Mouse (Mus musculus) neural tube, embryonic 14.5 days (tissue): ENCODE results near the gene Shisa8. TPM values are rescaled to one million over a fixed set of nuclear protein-coding genes. Genes with fewer than 3 reads are reported as not detected.
A peak's percentile ranks its signal among the peaks of the same experiment; 100 is the strongest.

Experiments used
- ATAC-seq: fragments of 200-750 bp; cut with Nextera tagmentation; 2 replicates; pipeline ENCODE4 v1.8.0; 2017; ENCODE audit warnings: low read depth, mild to moderate bottlenecking, moderate TSS enrichment, moderate library complexity
- H3K27ac ChIP-seq: fragments of 300-500 bp; sonication (generic); 2 replicates; pipeline ENCODE4 v1.5.1; 2014; ENCODE audit warnings: low read depth, mild to moderate bottlenecking, control low read depth, low read length, moderate library complexity, mixed read lengths
- H3K27me3 ChIP-seq: fragments of 300-500 bp; sonication (generic); 2 replicates; pipeline ENCODE4 v1.6.1; 2014; ENCODE audit warnings: low read length; ENCODE audit not compliant: control insufficient read depth, insufficient read depth
- H3K36me3 ChIP-seq: fragments of 300-500 bp; sonication (generic); 2 replicates; pipeline ENCODE4 v1.6.1; 2014; ENCODE audit warnings: low read length, mixed read lengths; ENCODE audit not compliant: control insufficient read depth, insufficient read depth
- H3K4me1 ChIP-seq: fragments of 300-500 bp; sonication (generic); 2 replicates; pipeline ENCODE4 v1.6.1; 2014; ENCODE audit warnings: low read length; ENCODE audit not compliant: control insufficient read depth, insufficient read depth
- H3K4me2 ChIP-seq: fragments of 300-500 bp; sonication (generic); 2 replicates; pipeline ENCODE4 v1.6.1; 2014; ENCODE audit warnings: mild to moderate bottlenecking, low read depth, low read length, control low read depth
- H3K4me3 ChIP-seq: fragments of 300-500 bp; sonication (generic); 2 replicates; pipeline ENCODE4 v1.5.1; 2014; ENCODE audit warnings: low read depth, low read length, control low read depth, mixed read lengths
- H3K9ac ChIP-seq: fragments of 300-500 bp; sonication (generic); replicated peaks from 2 replicates; pipeline ENCODE4 v1.6.1; 2014; ENCODE audit warnings: low read depth, mild to moderate bottlenecking, control low read depth, low read length, mixed read lengths
- H3K9me3 ChIP-seq: fragments of 300-500 bp; sonication (generic); 2 replicates; pipeline ENCODE4 v1.6.1; 2016; ENCODE audit warnings: low read length; ENCODE audit not compliant: control insufficient read depth
- WGBS: fragments of 180-500 bp; shearing (Covaris S2); extraction: QIAGEN DNeasy Blood & Tissue Kit; methylation state at CpG from one replicate; pipeline ENCODE4 v1.1.7; 2014; 5-methylcytosine and 5-hydroxymethylcytosine counted together
- microRNA counts: library from miRNA; unstranded; fragments of <30 nt; microRNA quantifications from one replicate; lab custom pipeline; 2016
- microRNA-seq: library from miRNA; unstranded; fragments of <30 nt; microRNA quantifications from one replicate; pipeline ENCODE4, GENCODE M21; 2016
- polyA plus RNA-seq: library from polyadenylated mRNA; unstranded; fragments of >200 nt; fragmentation: Nextera tagmentation; extraction: Ambion mirVana; gene quantifications from 2 replicates; pipeline ENCODE4 v1.2.1, GENCODE M21; 2014

Shisa8 gene
- polyA plus RNA-seq, 1 experiment from 2014 or later, result 6.9 TPM

GRCm38 (mm10) chr15:82156902-82157301 is 55.7 kb downstream of the Shisa8 start:
- H3K36me3 ChIP-seq, result no peaks in the 10 kb centered on the region
- no peak overlapping the region for H3K27ac ChIP-seq
- H3K4me1 ChIP-seq, result peaks cover 9% of the 10 kb centered on the region; the same call in 1 of the 2 replicates
- no peak overlapping the region for H3K4me2 ChIP-seq
- no peak for ATAC-seq
- H3K27me3 ChIP-seq, result no peaks in the 10 kb centered on the region
- WGBS, result 56% methylated on average over 10 of the region's 10 CpGs
- no peaks in the 10 kb centered on the region for H3K9me3 ChIP-seq
- no peak overlapping the region for H3K9ac ChIP-seq
- no peak overlapping the region for H3K4me3 ChIP-seq

- 0 out of 2 replicates have a peak, but pooled peaks cover 2% of the 10 kb centered on the region for H3K36me3 ChIP-seq
- 93% methylated on average over 6 of the region's 6 CpGs for WGBS
- H3K4me2 ChIP-seq, result no peak overlapping the region
- peaks cover 10% of the 10 kb centered on the region; the same call in 1 of the 2 replicates for H3K4me1 ChIP-seq
- H3K9ac ChIP-seq, result no peak overlapping the region
- ATAC-seq, result no peak
- H3K4me3 ChIP-seq, result no peak overlapping the region
- no peaks in the 10 kb centered on the region for H3K27me3 ChIP-seq
- no peak overlapping the region for H3K27ac ChIP-seq
- no peaks in the 10 kb centered on the region for H3K9me3 ChIP-seq
Observed at GRCm38 (mm10) chr15:82156298-82156697, 56.3 kb downstream of the Shisa8 start.

MicroRNAs encoded within 50 kb of the gene (microRNA counts, 519-probe panel; counts per million panel counts)
- 3,334 counts per million, percentile 26 among the panel's probes with 10 or more counts for microRNA mmu-miR-33 (lab: Ali Mortazavi, UCI)

Small RNA genes lying within 50 kb of the gene (microRNA-seq; reads per million reads assigned to microRNA genes)
- gene Mir33, result 76.0 reads per million, percentile 44 among the genes with 10 or more reads in this experiment

Other genes starting within 250 kb of the Shisa8 start
- gene 1700029P11Rik, start 232.3 kb downstream of the Shisa8 start, polyA plus RNA-seq, result not detected in 2 replicates
- 42.1 and 48.6 TPM in 2 replicates for gene Xrcc6, start 225.0 kb downstream of the Shisa8 start, polyA plus RNA-seq
- 58.3 and 58.7 TPM in 2 replicates for gene Desi1, start 179.0 kb downstream of the Shisa8 start, polyA plus RNA-seq
- gene Snu13, start 165.2 kb downstream of the Shisa8 start, polyA plus RNA-seq, result 231 and 251 TPM in 2 replicates
- gene 4930407I10Rik, start 153.7 kb downstream of the Shisa8 start, polyA plus RNA-seq, result not detected in 2 replicates
- not detected in 2 replicates for gene Mei1, start 142.8 kb downstream of the Shisa8 start, polyA plus RNA-seq
- 12.7 and 12.8 TPM in 2 replicates for gene Ccdc134, start 84.9 kb downstream of the Shisa8 start, polyA plus RNA-seq
- 141 and 164 TPM in 2 replicates for gene Srebf2, start 65.6 kb downstream of the Shisa8 start, polyA plus RNA-seq
- gene Tnfrsf13c, start 11.6 kb upstream of the Shisa8 start, polyA plus RNA-seq, result 0.32 and 1.4 TPM in 2 replicates
- 11.2 and 12.0 TPM in 2 replicates for gene Cenpm, start 31.9 kb upstream of the Shisa8 start, polyA plus RNA-seq
- 6.5 and 13.3 TPM in 2 replicates for gene 1500009C09Rik, start 39.6 kb upstream of the Shisa8 start, polyA plus RNA-seq
- 395 and 439 TPM in 2 replicates for gene Sept3, start 62.1 kb upstream of the Shisa8 start, polyA plus RNA-seq
- 0.28 TPM in 1 of 2 replicates, not detected in the other for gene Wbp2nl, start 86.1 kb upstream of the Shisa8 start, polyA plus RNA-seq
- 27.1 and 34.9 TPM in 2 replicates for gene Naga, start 126.1 kb upstream of the Shisa8 start, polyA plus RNA-seq
- 0.87 and 2.4 TPM in 2 replicates for gene Pheta2, start 126.1 kb upstream of the Shisa8 start, polyA plus RNA-seq
- 351 and 392 TPM in 2 replicates for gene Smdt1, start 126.1 kb upstream of the Shisa8 start, polyA plus RNA-seq
- 391 and 432 TPM in 2 replicates for gene Ndufa6, start 141.5 kb upstream of the Shisa8 start, polyA plus RNA-seq
- 0.99 and 1.8 TPM in 2 replicates for gene Cyp2d22, start 167.4 kb upstream of the Shisa8 start, polyA plus RNA-seq
- not detected in 2 replicates for gene Cyp2d11, start 181.2 kb upstream of the Shisa8 start, polyA plus RNA-seq
- gene Cyp2d10, start 194.4 kb upstream of the Shisa8 start, polyA plus RNA-seq, result not detected in 2 replicates
- gene Cyp2d9, start 220.6 kb upstream of the Shisa8 start, polyA plus RNA-seq, result not detected in 2 replicates